Mouse (Mus musculus) liver, embryonic 13.5 days (tissue): ENCODE measurements around the gene Piwil4. TPM values are rescaled to one million over a fixed set of nuclear protein-coding genes. Genes with fewer than 3 reads are reported as not detected.
"Not testable (repeated sequence)": the region's sequence is repeated elsewhere in the genome, so short reads cannot be mapped to it uniquely, and the experiment has no call there.

ENCODE experiments used
- ATAC-seq: fragments of 200-750 bp; cut with Nextera tagmentation; 2 replicates; pipeline ENCODE4 v1.8.0; 2017; ENCODE audit warnings: low read depth, mild to moderate bottlenecking, moderate number of reproducible peaks, moderate library complexity
- DNase-seq: peaks from one replicate; pipeline ENCODE4 v3.0.0; 2022
- H3K27ac ChIP-seq: fragments of 300-500 bp; sonication (generic); 2 replicates; pipeline ENCODE4 v1.5.1; 2015; ENCODE audit warnings: moderate library complexity, mild to moderate bottlenecking, inconsistent platforms
- H3K27me3 ChIP-seq: fragments of 300-500 bp; sonication (generic); 2 replicates; pipeline ENCODE4 v1.6.1; 2015; ENCODE audit warnings: mild to moderate bottlenecking, inconsistent platforms
- H3K36me3 ChIP-seq: fragments of 300-500 bp; sonication (generic); 2 replicates; pipeline ENCODE4 v1.6.1; 2015; ENCODE audit warnings: mild to moderate bottlenecking, inconsistent platforms
- H3K4me1 ChIP-seq: fragments of 300-500 bp; sonication (generic); replicated peaks from 2 replicates; pipeline ENCODE4 v1.6.1; 2015; ENCODE audit warnings: inconsistent platforms
- H3K4me2 ChIP-seq: fragments of 300-500 bp; sonication (generic); 2 replicates; pipeline ENCODE4 v1.6.1; 2015; ENCODE audit warnings: inconsistent platforms, mild to moderate bottlenecking, moderate library complexity
- H3K4me3 ChIP-seq: fragments of 300-500 bp; sonication (generic); replicated peaks from 2 replicates; pipeline ENCODE4 v1.5.1; 2015; ENCODE audit warnings: mild to moderate bottlenecking, inconsistent platforms
- H3K9ac ChIP-seq: fragments of 300-500 bp; sonication (generic); 2 replicates; pipeline ENCODE4 v1.6.1; 2015; ENCODE audit warnings: mild to moderate bottlenecking, inconsistent platforms
- H3K9me3 ChIP-seq: fragments of 300-500 bp; sonication (generic); replicated peaks from 2 replicates; pipeline ENCODE4 v1.6.1; 2016; ENCODE audit warnings: inconsistent platforms
- WGBS: fragments of 180-500 bp; shearing (Covaris S2); methylation state at CpG from one replicate; pipeline ENCODE4 v1.1.7; 2015; ENCODE audit not compliant: insufficient replicate concordance; 5-methylcytosine and 5-hydroxymethylcytosine counted together
- polyA plus RNA-seq: library from polyadenylated mRNA; unstranded; fragments of >200 nt; fragmentation: Nextera tagmentation; extraction: Ambion mirVana; gene quantifications from 2 replicates; pipeline ENCODE4 v1.2.1, GENCODE M21; 2015

Piwil4 gene
- polyA plus RNA-seq, 1 experiment from 2014 or later: 0.09 TPM

DNA sequence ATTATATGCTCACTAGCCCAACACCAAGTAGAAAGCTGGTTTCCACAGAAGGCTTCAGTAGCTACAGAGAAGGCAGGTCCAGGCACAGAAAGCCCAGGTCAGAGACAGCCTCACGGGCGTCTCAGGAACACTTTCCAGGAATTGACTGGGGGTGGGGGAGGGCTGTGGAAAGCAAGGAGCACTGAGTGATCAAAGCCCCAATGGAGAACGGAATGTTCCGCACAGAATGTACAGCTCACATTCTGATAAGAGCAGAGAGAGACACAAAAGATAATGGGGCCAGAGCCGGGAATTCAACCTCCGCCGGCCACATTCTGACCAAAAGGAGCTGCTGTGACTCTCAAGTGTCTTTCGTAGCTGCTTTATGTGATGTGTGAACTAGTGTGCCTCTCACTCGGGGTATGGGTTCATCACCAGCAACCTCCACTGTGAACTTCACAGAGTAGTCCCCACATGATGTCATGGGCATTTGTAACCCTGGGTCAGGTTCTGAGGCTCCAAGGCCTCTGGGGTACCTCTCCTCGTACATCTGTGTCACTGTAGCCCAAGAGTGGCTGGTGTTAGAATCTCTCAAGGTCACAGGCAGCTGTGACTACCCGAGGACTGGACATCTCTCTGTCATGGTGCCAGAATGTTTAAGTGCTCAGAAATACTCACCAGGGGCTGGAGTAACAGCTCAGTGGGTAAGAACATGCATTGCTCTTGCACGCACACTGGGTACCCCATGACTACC lies 51.0 kb downstream of the Piwil4 start:
- Histone ChIP-seq H3K4me3 (no peak overlapping the region), H3K27ac (no peak overlapping the region), H3K9ac (no peak overlapping the region), H3K4me2 (no peak overlapping the region), H3K9me3 (no peaks in the 10 kb centered on the region), H3K36me3 (no peaks in the 10 kb centered on the region), H3K4me1 (no peaks in the 10 kb centered on the region), H3K27me3 (no peaks in the 10 kb centered on the region)
- DNase-seq (no peak), ATAC-seq (no peak)
- 52% methylated on average over 12 of the region's 12 CpGs for WGBS

DNA sequence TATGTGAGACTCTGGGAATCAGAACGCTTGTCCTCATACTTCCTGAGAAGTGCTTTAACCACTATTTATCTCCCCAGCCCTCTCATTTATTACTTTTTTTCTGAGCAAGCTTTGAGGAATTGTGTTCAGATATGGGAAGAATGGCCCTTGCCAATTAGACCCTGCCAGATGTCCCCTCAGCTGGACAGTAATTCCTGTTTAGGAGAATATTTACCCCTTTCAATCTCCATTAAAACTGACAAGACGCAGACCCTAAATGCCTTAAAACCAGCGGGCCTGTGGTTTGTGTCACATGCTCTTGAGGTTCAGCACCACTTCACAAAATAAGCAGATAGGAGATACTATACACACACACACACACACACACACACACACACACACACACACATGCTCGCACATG lies 56.2 kb downstream of the Piwil4 start:
- no peaks in the 10 kb centered on the region for H3K4me1 ChIP-seq
- ATAC-seq (no peak), DNase-seq (no peak)
- H3K27ac ChIP-seq: no peak overlapping the region
- no peaks in the 10 kb centered on the region for H3K9me3 ChIP-seq
- no peaks in the 10 kb centered on the region for H3K27me3 ChIP-seq
- H3K4me2 ChIP-seq: no peak overlapping the region
- H3K36me3 ChIP-seq: no peaks in the 10 kb centered on the region
- H3K9ac ChIP-seq: no peak overlapping the region
- 60% methylated on average over 4 of the region's 4 CpGs for WGBS
- no peak overlapping the region for H3K4me3 ChIP-seq

DNA sequence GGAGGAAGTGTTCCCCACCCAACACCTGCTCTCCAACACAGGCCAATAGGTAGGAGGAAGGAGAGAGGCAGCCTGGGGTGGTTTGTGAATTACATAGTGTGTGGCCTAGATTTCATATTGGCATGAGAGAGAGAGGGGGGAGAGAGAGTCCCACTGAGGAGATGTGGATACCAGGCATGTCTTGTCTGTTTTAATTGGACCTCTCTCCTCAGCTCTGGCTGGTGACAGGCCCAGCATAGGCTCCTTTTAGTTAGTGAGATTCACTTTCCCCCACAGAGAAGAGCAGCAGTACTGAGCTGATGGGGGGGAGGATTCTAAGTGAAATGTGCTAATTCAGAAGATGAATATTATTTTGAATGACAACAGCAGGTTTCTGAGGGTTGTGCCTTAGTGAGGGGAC lies 57.8 kb downstream of the Piwil4 start:
- DNase-seq: no peak

DNA sequence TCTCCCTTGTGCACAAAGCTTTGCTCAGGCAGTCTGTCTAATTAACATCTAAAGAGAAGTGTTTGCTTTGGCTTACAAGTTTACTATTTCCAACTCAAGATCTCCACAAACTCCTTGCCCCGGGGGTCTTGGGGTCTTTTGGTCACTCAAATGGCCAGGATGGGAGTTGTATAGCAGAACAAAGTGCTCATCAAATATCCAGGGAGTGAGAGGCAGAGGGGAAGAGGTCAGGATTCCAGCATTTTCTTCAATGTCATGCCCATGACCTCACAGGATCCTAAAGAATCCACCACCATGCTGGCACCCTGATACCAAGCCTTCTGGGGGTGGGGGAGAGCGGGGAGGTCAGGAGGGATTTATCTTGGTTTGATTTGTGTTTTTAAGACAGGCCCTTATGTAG lies 59.9 kb downstream of the Piwil4 start:
- no peak for DNase-seq
- Histone ChIP-seq H3K36me3 (no peaks in the 10 kb centered on the region), H3K9me3 (0 out of 2 replicates have a peak, but pooled peaks cover 3% of the 10 kb centered on the region), H3K27ac (no peak overlapping the region), H3K9ac (no peak overlapping the region), H3K27me3 (no peaks in the 10 kb centered on the region), H3K4me3 (no peak overlapping the region), H3K4me1 (no peaks in the 10 kb centered on the region), H3K4me2 (no peak overlapping the region)
- 51% methylated on average over 2 of the region's 2 CpGs for WGBS
- no peak for ATAC-seq

More for the DNA sequence above, 57.8 kb downstream of the Piwil4 start:
- no peak overlapping the region for H3K27ac ChIP-seq
- H3K4me2 ChIP-seq: no peak overlapping the region
- no peaks in the 10 kb centered on the region for H3K27me3 ChIP-seq
- no peak overlapping the region for H3K4me3 ChIP-seq
- no peaks in the 10 kb centered on the region for H3K4me1 ChIP-seq
- H3K36me3 ChIP-seq: no peaks in the 10 kb centered on the region
- H3K9ac ChIP-seq: no peak overlapping the region
- 0 out of 2 replicates have a peak, but pooled peaks cover 3% of the 10 kb centered on the region for H3K9me3 ChIP-seq
- no peak for ATAC-seq

DNA sequence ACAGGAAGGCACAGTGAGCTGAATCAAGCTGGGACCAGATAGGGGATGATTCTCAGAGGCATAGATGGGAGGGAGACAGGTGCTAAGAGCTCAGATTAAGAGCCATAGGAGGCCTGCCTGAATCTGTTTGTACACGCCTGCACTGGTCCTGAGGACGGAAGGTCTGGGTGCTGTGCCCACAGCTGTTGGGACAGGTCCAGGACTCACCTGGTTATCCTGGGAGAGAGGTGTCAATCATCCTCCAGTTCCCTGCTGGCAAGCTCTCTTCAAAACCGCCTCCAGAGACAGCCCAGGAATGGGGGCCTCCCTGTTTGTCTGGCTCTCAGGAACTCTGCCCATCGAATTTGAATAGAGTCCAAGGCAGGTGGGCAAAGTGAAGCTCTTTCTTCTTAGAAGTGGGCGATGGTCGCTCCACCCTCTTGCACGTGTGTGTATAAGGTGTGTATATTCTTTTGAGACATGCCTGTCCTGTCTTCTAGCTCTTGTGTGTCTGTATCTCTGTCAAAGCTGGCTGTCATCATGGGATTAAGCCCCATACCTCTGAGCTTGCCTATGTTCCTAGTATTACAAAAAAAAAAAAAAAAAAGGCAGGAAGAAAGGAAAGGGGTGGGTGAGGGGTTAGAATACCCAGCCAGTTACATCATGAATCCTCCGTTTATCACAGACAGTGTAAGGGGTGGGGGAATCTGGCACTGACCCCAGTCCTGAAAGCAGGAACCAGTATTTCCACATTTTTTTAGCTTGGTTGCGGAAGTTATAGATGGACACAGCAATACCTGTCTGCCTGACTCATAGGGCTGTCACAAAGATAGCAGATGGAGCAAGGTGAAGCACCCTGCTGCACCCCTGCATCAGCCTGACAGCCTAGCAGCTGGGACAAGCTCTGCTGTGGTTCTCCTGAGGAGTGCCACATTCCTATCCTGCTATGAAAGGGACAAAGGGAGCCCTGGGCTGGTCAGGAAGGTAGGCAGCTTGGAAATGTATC lies 64.5 kb downstream of the Piwil4 start:
- 0 out of 2 replicates have a peak, but pooled peaks cover 3% of the 10 kb centered on the region for H3K9me3 ChIP-seq
- H3K4me1 ChIP-seq: no peaks in the 10 kb centered on the region
- no peaks in the 10 kb centered on the region for H3K36me3 ChIP-seq
- H3K4me3 ChIP-seq: no peak overlapping the region
- no peak for ATAC-seq
- no peak overlapping the region for H3K9ac ChIP-seq
- WGBS: 38% methylated on average over 9 of the region's 9 CpGs
- no peak for DNase-seq
- H3K27me3 ChIP-seq: no peaks in the 10 kb centered on the region
- no peak overlapping the region for H3K4me2 ChIP-seq
- no peak overlapping the region for H3K27ac ChIP-seq

DNA sequence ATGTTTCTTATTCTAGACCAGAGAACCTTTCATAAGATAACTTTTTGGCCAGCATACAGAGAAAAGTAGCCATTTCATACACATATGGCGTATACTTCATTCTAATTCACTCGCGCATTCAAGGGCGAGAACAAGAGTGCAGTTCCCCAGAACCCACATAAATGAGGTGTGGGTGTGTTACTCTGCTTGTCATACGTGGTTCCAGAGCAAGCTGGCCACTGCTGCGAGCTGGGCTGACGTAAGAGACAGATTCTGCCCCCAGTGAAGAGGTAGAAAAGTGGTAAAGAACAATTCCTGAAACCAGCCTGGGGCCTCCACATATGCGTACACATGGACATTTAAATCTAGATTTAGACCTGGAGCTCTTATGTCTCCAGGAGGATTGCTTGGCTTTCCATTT lies 66.0 kb downstream of the Piwil4 start:
- Histone ChIP-seq H3K27ac (no peak overlapping the region), H3K4me1 (no peaks in the 10 kb centered on the region), H3K4me3 (no peak overlapping the region), H3K9me3 (0 out of 2 replicates have a peak, but pooled peaks cover 3% of the 10 kb centered on the region), H3K4me2 (no peak overlapping the region), H3K36me3 (no peaks in the 10 kb centered on the region), H3K27me3 (no peaks in the 10 kb centered on the region), H3K9ac (no peak overlapping the region)
- WGBS: 66% methylated on average over 8 of the region's 8 CpGs
- no peak for DNase-seq
- no peak for ATAC-seq

DNA sequence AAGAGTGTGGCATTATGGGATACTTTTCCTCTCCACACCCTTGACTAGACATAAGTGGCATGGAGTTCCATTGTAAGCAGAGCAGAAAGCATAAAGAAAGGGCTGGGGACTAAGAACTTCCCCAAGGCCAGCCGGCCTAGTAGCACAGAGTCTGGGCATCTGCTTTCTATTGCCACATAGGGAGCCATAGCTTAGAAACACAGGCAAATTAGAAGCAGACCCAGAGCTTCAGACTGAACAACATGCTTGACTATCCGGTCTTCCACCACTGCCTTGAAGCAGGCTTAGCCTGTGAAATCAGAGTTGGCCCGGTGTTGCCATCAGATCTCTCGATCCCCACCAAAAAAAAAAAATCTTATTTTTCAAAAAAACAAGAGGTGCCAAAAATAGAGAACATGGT lies 67.4 kb downstream of the Piwil4 start:
- Histone ChIP-seq H3K9me3 (no peaks in the 10 kb centered on the region), H3K27ac (no peak overlapping the region), H3K4me2 (no peak overlapping the region), H3K27me3 (no peaks in the 10 kb centered on the region), H3K4me1 (no peaks in the 10 kb centered on the region), H3K4me3 (no peak overlapping the region), H3K36me3 (no peaks in the 10 kb centered on the region), H3K9ac (no peak overlapping the region)
- ATAC-seq (no peak), DNase-seq (no peak)
- 76% methylated on average over 4 of the region's 4 CpGs for WGBS

DNA sequence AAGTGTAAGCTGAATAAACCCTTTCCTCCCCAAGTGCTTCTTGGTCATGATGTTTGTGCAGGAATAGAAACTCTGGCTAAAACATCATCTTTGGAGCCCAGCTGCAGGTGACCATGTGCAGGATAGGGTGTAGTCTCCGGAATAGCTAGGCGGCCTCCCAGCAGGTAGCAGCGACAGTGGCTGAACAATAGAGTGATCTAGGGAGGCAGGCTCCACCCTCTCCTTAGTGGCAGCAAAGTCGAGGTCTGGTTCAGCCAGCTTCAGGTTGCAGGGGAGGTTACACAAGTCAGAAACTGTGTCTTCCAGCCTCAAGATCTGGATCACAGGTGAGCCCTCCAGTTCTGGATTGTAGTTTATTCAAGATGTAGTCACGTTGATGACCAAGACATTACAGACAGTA lies 68.6 kb downstream of the Piwil4 start:
- H3K4me3 ChIP-seq, DNase-seq, H3K27ac ChIP-seq, H3K4me1 ChIP-seq, H3K9ac ChIP-seq, H3K4me2 ChIP-seq, H3K36me3 ChIP-seq, ATAC-seq, H3K27me3 ChIP-seq, H3K9me3 ChIP-seq: not testable (repeated sequence)
- WGBS: 47% methylated on average over 5 of the region's 5 CpGs

DNA sequence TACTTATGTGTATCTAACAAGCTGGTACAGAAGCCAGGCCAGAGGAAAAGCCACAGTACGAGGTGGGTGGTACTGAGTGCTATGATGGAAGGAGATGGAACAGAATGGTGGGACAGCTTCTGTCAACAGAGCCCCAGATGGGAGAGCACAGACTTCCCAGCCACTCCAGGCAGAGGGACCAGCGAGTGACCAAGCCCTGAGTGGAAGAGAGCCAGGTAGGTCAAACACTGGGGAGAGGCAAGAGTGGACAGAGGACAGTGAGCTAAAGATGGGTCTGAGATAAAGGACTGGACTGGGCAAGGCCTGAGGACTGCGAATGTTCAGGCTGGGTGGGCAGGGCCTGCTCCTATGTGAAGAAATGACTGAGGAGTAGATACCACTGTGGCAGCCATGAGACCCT lies 72.2 kb downstream of the Piwil4 start:
- WGBS: 55% methylated on average over 3 of the region's 3 CpGs
- H3K27me3 ChIP-seq: no peaks in the 10 kb centered on the region
- no peak for ATAC-seq

DNA sequence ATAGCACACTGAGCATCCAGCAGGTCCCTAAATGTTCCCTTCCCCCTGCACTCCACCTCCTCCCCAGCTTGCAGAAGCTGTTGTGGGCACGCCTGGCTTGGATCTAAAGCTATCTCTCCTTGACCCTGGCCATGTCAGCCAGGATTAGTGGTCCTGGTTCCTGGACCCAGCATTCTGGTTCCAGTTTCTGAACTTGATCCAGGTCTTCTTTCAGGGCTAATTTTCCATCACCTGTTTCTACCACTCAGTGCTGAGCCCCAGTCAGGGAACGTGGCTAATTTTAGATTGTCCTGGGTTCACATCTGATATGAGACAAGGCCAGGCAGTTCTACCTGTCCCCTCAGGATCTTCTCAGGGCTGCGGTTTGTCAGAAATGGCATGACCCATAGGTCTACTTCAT lies 74.5 kb downstream of the Piwil4 start:
- no peak overlapping the region for H3K27ac ChIP-seq

More for the DNA sequence above, 72.2 kb downstream of the Piwil4 start:
- H3K9ac ChIP-seq: no peak overlapping the region
- H3K36me3 ChIP-seq: no peaks in the 10 kb centered on the region
- no peaks in the 10 kb centered on the region for H3K9me3 ChIP-seq
- H3K27ac ChIP-seq: no peak overlapping the region
- no peak overlapping the region for H3K4me2 ChIP-seq
- H3K4me1 ChIP-seq: no peaks in the 10 kb centered on the region
- DNase-seq: no peak
- no peak overlapping the region for H3K4me3 ChIP-seq

DNA sequence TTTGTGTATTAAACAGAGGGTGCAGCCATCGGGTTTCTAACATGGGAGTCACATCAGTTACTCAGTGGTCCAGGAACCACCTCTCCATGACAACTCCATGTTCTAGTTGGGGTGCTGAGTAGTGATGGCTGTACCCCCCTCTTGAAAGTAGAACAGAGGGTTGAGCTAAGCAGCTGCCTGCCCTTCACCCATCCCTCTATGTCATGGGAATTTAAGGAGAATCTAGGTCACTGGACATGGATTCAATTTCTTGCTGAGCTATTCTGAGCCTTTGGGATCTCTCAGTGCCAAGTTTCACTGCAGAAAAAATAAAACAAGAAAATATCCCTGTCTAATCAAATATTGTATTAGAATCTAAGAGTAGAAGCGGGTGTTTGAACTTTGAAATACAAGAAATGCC lies 76.9 kb downstream of the Piwil4 start:
- Histone ChIP-seq H3K9me3 (no peaks in the 10 kb centered on the region), H3K4me1 (no peaks in the 10 kb centered on the region), H3K27me3 (no peaks in the 10 kb centered on the region), H3K4me3 (no peak overlapping the region), H3K9ac (no peak overlapping the region), H3K36me3 (no peaks in the 10 kb centered on the region), H3K4me2 (no peak overlapping the region), H3K27ac (no peak overlapping the region)
- 55% methylated on average over 2 of the region's 2 CpGs for WGBS
- DNase-seq (no peak), ATAC-seq (no peak)

More for the DNA sequence above, 74.5 kb downstream of the Piwil4 start:
- Histone ChIP-seq H3K4me3 (no peak overlapping the region), H3K36me3 (no peaks in the 10 kb centered on the region), H3K9me3 (no peaks in the 10 kb centered on the region), H3K9ac (no peak overlapping the region), H3K4me1 (no peaks in the 10 kb centered on the region), H3K4me2 (no peak overlapping the region), H3K27me3 (no peaks in the 10 kb centered on the region)
- DNase-seq (no peak), ATAC-seq (no peak)
- 60% methylated on average over 3 of the region's 3 CpGs for WGBS
